Comparison of ENCODE assay signal across 13 mouse cellular contexts in genomic region chr6:29430681-29431420, GRCm38 (mm10). TPM values are rescaled to one million over a fixed set of nuclear protein-coding genes. Genes with fewer than 3 reads are reported as not detected.
DNase-seq lines count a peak whose midpoint lies in the region; ATAC-seq and TF ChIP-seq lines count a peak whose summit lies in the region.
"Had no signal": no experiment of that assay in that cellular context is flagged by ENCODE, and none has a peak within 500 bp of the region (broad histone marks: within the 10 kb centered on the region; RNA-seq: fewer than 3 reads in every experiment).

No protein-coding gene starts in this region.

- no peak for TF ChIP-seq POLR2A in brain, embryonic 14.5 days (IDR thresholded peaks at IDR 0.05; ENCODE audit: borderline replicate concordance, extremely low read depth, insufficient read depth, insufficient read length, poor library complexity, severe bottlenecking)
- no peak for TF ChIP-seq POLR2A in limb, embryonic 14.5 days (IDR thresholded peaks at IDR 0.05; ENCODE audit: borderline replicate concordance, extremely low read depth, insufficient read depth, insufficient read length)

- H3K4me1 ChIP-seq in limb, embryonic 14.5 days (ENCODE audit: control insufficient read depth, insufficient read depth, low read length), result peaks cover 29% of the 10 kb centered on the region

- no peaks in the 10 kb centered on the region for H3K36me3 ChIP-seq in limb, embryonic 14.5 days (ENCODE audit: control insufficient read depth, insufficient read depth, low read length)
- H3K36me3 ChIP-seq: liver, embryonic 15.5 days had no signal

- ATAC-seq in limb, embryonic 14.5 days (ENCODE audit: low FRiP score, low read depth), result no peak
- no peak for ATAC-seq in CD4-positive, CD25-positive, alpha-beta regulatory T cell, adult 4 months
- ATAC-seq: forebrain, embryonic 13.5 days; midbrain, embryonic 16.5 days had no signal

- H3K27ac ChIP-seq in limb, embryonic 14.5 days (replicated peaks; ENCODE audit: low read depth, low read length), result no peak overlapping the region
- H3K27ac ChIP-seq: forebrain, embryonic 13.5 days; layer of hippocampus, adult 2 months; liver, embryonic 15.5 days had no signal

- H3K4me3 ChIP-seq in limb, embryonic 14.5 days (replicated peaks; ENCODE audit: low read length), result no peak overlapping the region
- H3K4me3 ChIP-seq: forebrain, embryonic 13.5 days; layer of hippocampus, adult 2 months; liver, embryonic 15.5 days had no signal

- peak; percentile 16; the same call in 1 of the 2 replicates for TF ChIP-seq CTCF in brain, embryonic 14.5 days (IDR thresholded peaks at IDR 0.05; ENCODE audit: borderline replicate concordance, extremely low read depth, insufficient read depth, insufficient read length)

- no peaks in the 10 kb centered on the region for H3K9me3 ChIP-seq in limb, embryonic 14.5 days (ENCODE audit: control insufficient read depth, low read length)
- H3K9me3 ChIP-seq: forebrain, embryonic 13.5 days; liver, embryonic 15.5 days had no signal

- peak; percentile 91 for DNase-seq in heart, adult 11 months
- DNase-seq in heart, adult 8-10 months (ENCODE audit: low spot score), result no peak
- peak; percentile 5 for DNase-seq in brain, embryonic 14.5 days (ENCODE audit: low read depth)
- DNase-seq in gastrocnemius, postnatal 36 days, result peak; percentile 43 to 66
- peak; percentile 33 for DNase-seq in limb, embryonic 14.5 days (ENCODE audit: low spot score)
- no peak for DNase-seq in urinary bladder, postnatal 14 days (ENCODE audit: low spot score)
- no peak for DNase-seq in cerebellum, adult 18-20 months

- H3K9ac ChIP-seq in limb, embryonic 14.5 days (ENCODE audit: low read depth, low read length, severe bottlenecking), result no peak overlapping the region
- H3K9ac ChIP-seq: forebrain, embryonic 13.5 days; liver, embryonic 15.5 days had no signal

- intact Hi-C loops in gastrocnemius, postnatal 36 days (cut with DNase I), result no loop called here

- no peak overlapping the region for H3K4me2 ChIP-seq in limb, embryonic 14.5 days (replicated peaks; ENCODE audit: low read depth, low read length, severe bottlenecking)
- H3K4me2 ChIP-seq: forebrain, embryonic 13.5 days; liver, embryonic 15.5 days had no signal

- no peaks in the 10 kb centered on the region for H3K27me3 ChIP-seq in limb, embryonic 14.5 days (ENCODE audit: control insufficient read depth, insufficient read depth, low read length)

- 45% methylated on average over 15 of the region's 15 CpGs for WGBS in limb, embryonic 14.5 days

RNA-seq across cellular contexts. Expression of gene Flnc, which starts 2.2 kb away (rescaled TPM):
- total RNA-seq in heart, adult 8-10 months (2022), result 100 to 1,000 TPM; 195 to 305 (median 272) TPM
- polyA plus RNA-seq in brain, embryonic 14.5 days (2012; rRNA removed), result 3.2 and 9.7 TPM in 2 replicates
- 100 to 1,000 TPM; 403 to 438 TPM for total RNA-seq in gastrocnemius, postnatal 36 days (2021)
- polyA plus RNA-seq in limb, embryonic 14.5 days (2012; rRNA removed), result 38.1 and 43.9 TPM in 2 replicates
- 25.1 and 27.0 TPM in 2 replicates for polyA plus RNA-seq in limb, embryonic 14.5 days (2014; fragmentation: Nextera tagmentation; extraction: Ambion mirVana)
- not detected for polyA plus RNA-seq in CD4-positive, CD25-positive, alpha-beta regulatory T cell, adult 4 months (2017; shearing (Covaris generic))

RNA-seq across cellular contexts. Expression of gene Ccdc136, which starts 34.7 kb away (rescaled TPM):
- total RNA-seq in heart, adult 8-10 months (2022), result 1 to 10 TPM; 1.1 to 2.9 (median 2.5) TPM
- 44.5 and 46.7 TPM in 2 replicates for polyA plus RNA-seq in brain, embryonic 14.5 days (2012; rRNA removed)
- total RNA-seq in gastrocnemius, postnatal 36 days (2021), result 10 to 100 TPM; 10.1 to 12.9 TPM
- polyA plus RNA-seq in limb, embryonic 14.5 days (2012; rRNA removed), result 25.3 and 26.0 TPM in 2 replicates
- polyA plus RNA-seq in limb, embryonic 14.5 days (2014; fragmentation: Nextera tagmentation; extraction: Ambion mirVana), result 26.2 and 26.8 TPM in 2 replicates
- polyA plus RNA-seq in CD4-positive, CD25-positive, alpha-beta regulatory T cell, adult 4 months (2017; shearing (Covaris generic)), result under 1 TPM in 1 of 2 experiments, not detected in 1; 0.51 TPM

RNA-seq across cellular contexts. Expression of gene Atp6v1f, which starts 36.7 kb away (rescaled TPM):
- total RNA-seq in heart, adult 8-10 months (2022), result 100 to 1,000 TPM; 128 to 134 (median 131) TPM
- polyA plus RNA-seq in brain, embryonic 14.5 days (2012; rRNA removed), result 258 and 356 TPM in 2 replicates
- total RNA-seq in gastrocnemius, postnatal 36 days (2021), result 100 to 1,000 TPM in 1 of 2 experiments, 10 to 100 TPM in 1; 94.2 to 103 TPM
- 195 and 204 TPM in 2 replicates for polyA plus RNA-seq in limb, embryonic 14.5 days (2012; rRNA removed)
- 226 and 239 TPM in 2 replicates for polyA plus RNA-seq in limb, embryonic 14.5 days (2014; fragmentation: Nextera tagmentation; extraction: Ambion mirVana)
- polyA plus RNA-seq in CD4-positive, CD25-positive, alpha-beta regulatory T cell, adult 4 months (2017; shearing (Covaris generic)), result 100 to 1,000 TPM; 325 to 332 TPM

RNA-seq across cellular contexts. Expression of gene Atp6v1fnb, which starts 40.4 kb away (rescaled TPM):
- not detected for total RNA-seq in heart, adult 8-10 months (2022)
- polyA plus RNA-seq in brain, embryonic 14.5 days (2012; rRNA removed), result 0.14 and 0.23 TPM in 2 replicates
- total RNA-seq in gastrocnemius, postnatal 36 days (2021), result not detected
- 0.12 TPM in 1 of 2 replicates, not detected in the other for polyA plus RNA-seq in limb, embryonic 14.5 days (2012; rRNA removed)
- polyA plus RNA-seq in limb, embryonic 14.5 days (2014; fragmentation: Nextera tagmentation; extraction: Ambion mirVana), result 0.35 TPM in 1 of 2 replicates, not detected in the other
- not detected for polyA plus RNA-seq in CD4-positive, CD25-positive, alpha-beta regulatory T cell, adult 4 months (2017; shearing (Covaris generic))
- polyA plus RNA-seq: liver, embryonic 15.5 days; stomach, embryonic 14.5 days had no signal

RNA-seq across cellular contexts. Expression of gene Opn1sw, which starts 42.6 kb away (rescaled TPM):
- under 1 TPM in 2 of 4 experiments, not detected in 2; 0.22 to 0.79 TPM for total RNA-seq in heart, adult 8-10 months (2022)
- polyA plus RNA-seq in brain, embryonic 14.5 days (2012; rRNA removed), result 0.11 and 0.32 TPM in 2 replicates
- total RNA-seq in gastrocnemius, postnatal 36 days (2021), result under 1 TPM in 1 of 2 experiments, not detected in 1; 0.35 TPM
- polyA plus RNA-seq in limb, embryonic 14.5 days (2012; rRNA removed), result 1.3 and 2.1 TPM in 2 replicates
- polyA plus RNA-seq in limb, embryonic 14.5 days (2014; fragmentation: Nextera tagmentation; extraction: Ambion mirVana), result 2.0 and 2.3 TPM in 2 replicates
- under 1 TPM; 0.38 to 0.62 TPM for polyA plus RNA-seq in CD4-positive, CD25-positive, alpha-beta regulatory T cell, adult 4 months (2017; shearing (Covaris generic))
- total RNA-seq: layer of hippocampus, adult 2 months had no signal

Comparison
In these comparisons a context has a peak if more than half of its experiments do, and no peak if none do; other contexts are left out.
1. DNase-seq: peak in heart, adult 11 months (single experiment), brain, embryonic 14.5 days (single experiment), gastrocnemius, postnatal 36 days (2 of 2) and limb, embryonic 14.5 days (single experiment); none in heart, adult 8-10 months (single experiment), urinary bladder, postnatal 14 days (single experiment) and cerebellum, adult 18-20 months (0 of 2).
2. RNA of gene Ccdc136, which starts 34.7 kb away (polyA plus RNA-seq): 44.5 to 46.7 TPM in brain, embryonic 14.5 days and 25.3 to 26.8 TPM in limb, embryonic 14.5 days; 0.51 TPM in CD4-positive, CD25-positive, alpha-beta regulatory T cell, adult 4 months; every median in the first group is over 10 times any median in the second.